Comparison of ENCODE assay signal across 22 mouse cellular contexts in genomic region chr10:30279978-30280377, GRCm38 (mm10).
DNase-seq lines count a peak whose midpoint lies in the region; ATAC-seq and TF ChIP-seq lines count a peak whose summit lies in the region.
"Had no signal": no experiment of that assay in that cellular context is flagged by ENCODE, and none has a peak within 500 bp of the region (broad histone marks: within the 10 kb centered on the region; RNA-seq: fewer than 3 reads in every experiment).

No protein-coding gene starts in this region.

- no peak overlapping the region for H3K27ac ChIP-seq in kidney, embryonic 14.5 days (ENCODE audit: low read depth, low read length)
- H3K27ac ChIP-seq in embryonic facial prominence, embryonic 14.5 days (replicated peaks; ENCODE audit: low read depth, low read length) = no peak overlapping the region
- H3K27ac ChIP-seq in limb, embryonic 14.5 days (replicated peaks; ENCODE audit: low read depth, low read length) = no peak overlapping the region
- H3K27ac ChIP-seq: forebrain, embryonic 10.5 days; heart, embryonic 15.5 days; hindbrain, embryonic 13.5 days; liver, embryonic 13.5 days had no signal

- peaks cover 4% of the 10 kb centered on the region; the same call in 1 of the 2 replicates for H3K4me1 ChIP-seq in kidney, embryonic 14.5 days (ENCODE audit: control insufficient read depth, insufficient read depth, low read length)
- H3K4me1 ChIP-seq in embryonic facial prominence, embryonic 14.5 days (ENCODE audit: control insufficient read depth, insufficient read depth, low read length) = no peaks in the 10 kb centered on the region
- no peaks in the 10 kb centered on the region; the same call in 1 of the 2 replicates for H3K4me1 ChIP-seq in limb, embryonic 14.5 days (ENCODE audit: control insufficient read depth, insufficient read depth, low read length)
- H3K4me1 ChIP-seq: forebrain, embryonic 10.5 days; heart, embryonic 15.5 days; hindbrain, embryonic 13.5 days; liver, embryonic 13.5 days; megakaryocyte, embryonic 14.5 days had no signal

- H3K36me3 ChIP-seq in kidney, embryonic 14.5 days (ENCODE audit: control insufficient read depth, insufficient read depth, low read length) = no peaks in the 10 kb centered on the region
- no peaks in the 10 kb centered on the region for H3K36me3 ChIP-seq in embryonic facial prominence, embryonic 14.5 days (ENCODE audit: control insufficient read depth, insufficient read depth, low read length)
- H3K36me3 ChIP-seq in limb, embryonic 14.5 days (ENCODE audit: control insufficient read depth, insufficient read depth, low read length) = no peaks in the 10 kb centered on the region
- H3K36me3 ChIP-seq: forebrain, embryonic 10.5 days; heart, embryonic 15.5 days; hindbrain, embryonic 13.5 days; liver, embryonic 13.5 days had no signal

- H3K4me2 ChIP-seq in kidney, embryonic 14.5 days (replicated peaks; ENCODE audit: low read depth, low read length) = no peak overlapping the region
- H3K4me2 ChIP-seq in embryonic facial prominence, embryonic 14.5 days (ENCODE audit: low read depth, low read length) = no peak overlapping the region
- no peak overlapping the region for H3K4me2 ChIP-seq in limb, embryonic 14.5 days (replicated peaks; ENCODE audit: low read depth, low read length, severe bottlenecking)
- H3K4me2 ChIP-seq: heart, embryonic 15.5 days; hindbrain, embryonic 13.5 days; liver, embryonic 13.5 days; lung, embryonic 14.5 days had no signal

- WGBS in kidney, embryonic 14.5 days = 4% methylated on average over 3 of the region's 3 CpGs
- 34% methylated on average over 3 of the region's 3 CpGs for WGBS in embryonic facial prominence, embryonic 14.5 days
- 12% methylated on average over 3 of the region's 3 CpGs for WGBS in limb, embryonic 14.5 days

- no peak overlapping the region for H3K9ac ChIP-seq in kidney, embryonic 14.5 days (ENCODE audit: low read depth, low read length)
- H3K9ac ChIP-seq in embryonic facial prominence, embryonic 14.5 days (ENCODE audit: low read depth, low read length) = no peak overlapping the region
- H3K9ac ChIP-seq in limb, embryonic 14.5 days (ENCODE audit: low read depth, low read length, severe bottlenecking) = no peak overlapping the region
- H3K9ac ChIP-seq: forebrain, postnatal 0 days; heart, embryonic 15.5 days; hindbrain, embryonic 13.5 days; liver, embryonic 13.5 days; lung, embryonic 14.5 days had no signal

- ATAC-seq in kidney, embryonic 14.5 days (ENCODE audit: low FRiP score, low TSS enrichment) = peak; percentile 90
- no peak for ATAC-seq in embryonic facial prominence, embryonic 14.5 days (ENCODE audit: low read depth)
- ATAC-seq in limb, embryonic 14.5 days (ENCODE audit: low FRiP score, low read depth) = peak; percentile 35; the same call in 1 of the 2 replicates
- no peak for ATAC-seq in activated CD4-positive, CD25-positive, alpha-beta regulatory T cell, adult 4 months
- ATAC-seq: forebrain, postnatal 0 days; inflammation-experienced regulatory T-cells, adult 6 months had no signal

- H3K9me3 ChIP-seq in kidney, embryonic 14.5 days (ENCODE audit: control insufficient read depth, low read length) = no peaks in the 10 kb centered on the region
- H3K9me3 ChIP-seq in embryonic facial prominence, embryonic 14.5 days (ENCODE audit: control insufficient read depth, low read length) = no peaks in the 10 kb centered on the region
- 0 out of 2 replicates have a peak, but pooled peaks cover 5% of the 10 kb centered on the region for H3K9me3 ChIP-seq in limb, embryonic 14.5 days (ENCODE audit: control insufficient read depth, low read length)
- H3K9me3 ChIP-seq: heart, embryonic 15.5 days; hindbrain, embryonic 13.5 days; liver, embryonic 13.5 days; megakaryocyte, embryonic 14.5 days had no signal

- no peaks in the 10 kb centered on the region for H3K27me3 ChIP-seq in kidney, embryonic 14.5 days (ENCODE audit: control insufficient read depth, insufficient read depth, low read length)
- no peaks in the 10 kb centered on the region for H3K27me3 ChIP-seq in embryonic facial prominence, embryonic 14.5 days (replicated peaks; ENCODE audit: control insufficient read depth, insufficient read depth, low read length)
- H3K27me3 ChIP-seq in limb, embryonic 14.5 days (ENCODE audit: control insufficient read depth, insufficient read depth, low read length) = no peaks in the 10 kb centered on the region
- H3K27me3 ChIP-seq: heart, embryonic 15.5 days; hindbrain, embryonic 13.5 days; liver, embryonic 13.5 days; megakaryocyte, embryonic 14.5 days had no signal

- no peak overlapping the region for H3K4me3 ChIP-seq in kidney, embryonic 14.5 days (ENCODE audit: low read length)
- H3K4me3 ChIP-seq in embryonic facial prominence, embryonic 14.5 days (ENCODE audit: low read depth, low read length) = no peak overlapping the region
- H3K4me3 ChIP-seq in limb, embryonic 14.5 days (replicated peaks; ENCODE audit: low read length) = no peak overlapping the region
- H3K4me3 ChIP-seq: forebrain, embryonic 10.5 days; heart, embryonic 15.5 days; hindbrain, embryonic 13.5 days; liver, embryonic 13.5 days; megakaryocyte, embryonic 14.5 days had no signal

- TF ChIP-seq POLR2A in limb, embryonic 14.5 days (IDR thresholded peaks at IDR 0.05; ENCODE audit: borderline replicate concordance, extremely low read depth, insufficient read depth, insufficient read length) = no peak

- DNase-seq in kidney, postnatal 25 days = no peak
- peak; percentile 35 for DNase-seq in embryo, embryonic 11 days
- peak; percentile 16 for DNase-seq in embryonic facial prominence, embryonic 14.5 days (ENCODE audit: low spot score)
- DNase-seq in limb, embryonic 14.5 days (ENCODE audit: low spot score) = no peak
- no peak for DNase-seq in layer of hippocampus, postnatal 14 days (ENCODE audit: low spot score in 2 of 2)
- DNase-seq: cerebellum, adult 11 months; cerebellum, adult 9-11 months; forebrain, postnatal 0 days; gastrocnemius, postnatal 36 days; heart, postnatal 36 days; liver, embryonic 13.5 days; lung, embryonic 14.5 days; lung, postnatal 36 days; midbrain, embryonic 14.5 days; right cerebral cortex, postnatal 14 days had no signal

Comparison
In these comparisons a context has a peak if more than half of its experiments do, and no peak if none do; other contexts are left out.
1. ATAC-seq: peak in kidney, embryonic 14.5 days (single experiment) and limb, embryonic 14.5 days (single experiment); none in embryonic facial prominence, embryonic 14.5 days (single experiment) and activated CD4-positive, CD25-positive, alpha-beta regulatory T cell, adult 4 months (single experiment).
2. DNase-seq: peak in embryo, embryonic 11 days (single experiment) and embryonic facial prominence, embryonic 14.5 days (single experiment); none in kidney, postnatal 25 days (0 of 2), limb, embryonic 14.5 days (single experiment) and layer of hippocampus, postnatal 14 days (0 of 2).